Mouse (Mus musculus) olfactory bulb, adult 2 months (tissue): ENCODE measurements around the gene Evx2. TPM values are rescaled to one million over a fixed set of nuclear protein-coding genes. Genes with fewer than 3 reads are reported as not detected.

Experiments used
- H3K27ac ChIP-seq: fragments of 200-500 bp; 2 replicates; pipeline ENCODE4 v1.5.1; 2012; ENCODE audit warnings: low read depth, low read length; ENCODE audit not compliant: insufficient read depth
- H3K4me1 ChIP-seq: fragments of 200-500 bp; 2 replicates; pipeline ENCODE4 v1.6.1; 2012; ENCODE audit warnings: low read length; ENCODE audit not compliant: control insufficient read depth, insufficient read depth
- H3K4me3 ChIP-seq: fragments of 200-500 bp; 2 replicates; pipeline ENCODE4 v1.5.1; 2012; ENCODE audit warnings: mild to moderate bottlenecking, low read depth, low read length, moderate library complexity; ENCODE audit not compliant: insufficient read depth
- CTCF ChIP-seq: fragments of 200-500 bp; IDR thresholded peaks from 2 replicates; pipeline ENCODE4 v1.5.1; 2012; ENCODE audit warnings: low read depth, mild to moderate bottlenecking, low read length, moderate library complexity; ENCODE audit not compliant: insufficient read depth
- POLR2A ChIP-seq: fragments of 200-500 bp; IDR thresholded peaks from 2 replicates; pipeline ENCODE4 v1.6.1; 2012; ENCODE audit warnings: mild to moderate bottlenecking, low read depth, low read length, moderate library complexity; ENCODE audit not compliant: insufficient read depth
- WGBS: fragments of 180-500 bp; shearing (Covaris S2); methylation state at CpG from one replicate; pipeline ENCODE4 v1.1.7; 2018; 5-methylcytosine and 5-hydroxymethylcytosine counted together
- polyA plus RNA-seq: library from polyadenylated mRNA; stranded (reverse); fragments of >200 nt; gene quantifications from 2 replicates; pipeline ENCODE4 v1.2.4, GENCODE M21; 2012; ENCODE audit warnings: low replicate concordance; ENCODE audit not compliant: missing spikeins, insufficient read depth, insufficient read length

Gene Evx2
- polyA plus RNA-seq, 1 experiment = not detected

DNA sequence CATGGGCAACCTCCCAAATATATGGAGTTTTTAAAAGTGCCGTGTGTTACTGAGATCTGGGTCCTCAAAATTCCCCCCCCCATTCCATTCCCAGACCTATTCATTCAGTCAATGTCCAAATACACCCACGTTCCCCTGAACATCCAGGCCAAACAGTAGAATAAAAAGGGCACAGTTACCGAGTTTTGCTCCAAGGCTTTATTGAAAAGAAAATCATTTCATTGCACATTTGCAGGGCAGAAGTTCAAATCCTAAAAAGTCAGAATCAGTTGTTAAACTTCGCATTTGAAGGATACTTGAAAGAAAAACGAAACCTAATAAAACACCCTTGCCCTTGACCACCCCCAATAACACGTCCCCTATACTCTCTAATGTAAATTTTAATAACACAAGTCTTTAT, 43.5 kb upstream of the Evx2 start:
- TF ChIP-seq POLR2A = no peak
- TF ChIP-seq CTCF = no peak
- H3K4me1 ChIP-seq = peaks cover 8% of the 10 kb centered on the region; the same call in 1 of the 2 replicates
- no peak overlapping the region for H3K27ac ChIP-seq
- no peak overlapping the region for H3K4me3 ChIP-seq
- WGBS = 20% methylated on average over 6 of the region's 6 CpGs

DNA sequence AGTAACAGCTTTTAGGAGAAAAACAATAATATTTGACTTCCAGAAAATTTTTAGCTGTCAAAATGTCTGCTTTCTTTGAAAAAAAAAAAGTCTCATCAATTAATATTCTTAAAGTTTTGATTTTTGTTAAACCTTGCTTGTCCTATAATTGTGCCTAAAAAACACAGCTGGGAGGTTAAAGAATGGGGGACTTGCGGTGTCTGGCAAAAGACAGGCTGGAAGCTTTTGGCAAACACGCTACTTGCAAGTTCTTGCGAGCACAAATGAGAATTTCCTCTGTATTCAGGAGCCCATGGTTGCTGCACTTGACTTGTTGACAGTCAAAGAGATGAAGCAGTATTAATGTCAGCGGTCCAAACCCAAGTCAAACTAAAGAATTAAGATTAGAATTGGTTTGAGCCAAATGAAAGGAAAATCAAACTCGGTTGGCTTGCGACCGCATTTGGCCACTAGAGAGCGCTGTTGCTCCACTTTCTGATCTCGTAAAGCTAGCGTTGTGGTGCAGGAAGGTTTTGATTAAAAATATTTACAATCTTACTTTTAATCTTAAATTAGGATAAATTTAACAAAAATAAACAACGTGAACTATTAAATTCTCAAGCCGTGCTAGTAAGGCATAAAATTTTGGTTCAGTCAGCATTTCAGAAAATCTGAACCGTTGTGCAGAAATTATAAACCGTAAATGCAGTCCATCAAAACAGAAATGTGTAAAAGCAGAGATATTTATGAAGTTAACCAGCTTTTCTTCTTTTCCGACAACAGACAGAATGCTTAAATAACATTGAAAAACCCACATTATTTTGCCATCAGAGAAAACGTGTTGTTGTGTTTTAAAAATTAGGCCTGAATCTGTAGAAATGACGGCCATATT, 42.8 kb upstream of the Evx2 start:
- Histone ChIP-seq H3K27ac (no peak overlapping the region), H3K4me1 (peaks cover 8% of the 10 kb centered on the region; the same call in 1 of the 2 replicates), H3K4me3 (no peak overlapping the region)
- WGBS = 13% methylated on average over 17 of the region's 17 CpGs
- TF ChIP-seq POLR2A = no peak
- peak; percentile 39; the same call in 1 of the 2 replicates for TF ChIP-seq CTCF

DNA sequence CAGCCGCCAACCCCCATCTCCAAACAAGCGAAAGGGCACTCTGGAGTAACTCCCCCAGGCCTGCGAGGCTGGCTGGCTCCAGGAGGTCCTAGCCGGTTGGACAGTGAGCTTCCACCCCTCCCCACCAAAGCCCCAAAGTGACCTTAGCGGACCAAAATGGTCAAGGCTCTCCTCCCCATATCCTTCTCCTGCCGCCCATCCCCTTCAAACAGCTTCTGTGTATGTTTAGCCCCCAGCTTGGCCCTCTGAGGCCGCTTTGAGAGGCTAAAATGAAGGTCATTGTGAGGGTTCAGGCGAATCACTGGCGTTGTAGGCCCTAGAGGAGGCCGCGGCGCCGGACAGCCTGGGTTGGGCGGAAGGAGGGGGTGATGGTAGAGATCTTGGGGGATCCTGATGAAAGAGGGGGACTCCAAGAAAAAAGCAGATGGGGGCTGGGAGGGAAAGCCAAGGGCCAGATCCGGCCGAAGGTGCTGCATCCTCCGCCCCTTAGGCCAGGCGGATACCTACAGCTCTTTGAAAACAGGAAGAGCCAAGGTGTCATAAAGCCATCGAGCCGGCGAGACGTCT, 41.3 kb upstream of the Evx2 start:
- H3K4me3 ChIP-seq = no peak overlapping the region
- WGBS = 4% methylated on average over 22 of the region's 22 CpGs

DNA sequence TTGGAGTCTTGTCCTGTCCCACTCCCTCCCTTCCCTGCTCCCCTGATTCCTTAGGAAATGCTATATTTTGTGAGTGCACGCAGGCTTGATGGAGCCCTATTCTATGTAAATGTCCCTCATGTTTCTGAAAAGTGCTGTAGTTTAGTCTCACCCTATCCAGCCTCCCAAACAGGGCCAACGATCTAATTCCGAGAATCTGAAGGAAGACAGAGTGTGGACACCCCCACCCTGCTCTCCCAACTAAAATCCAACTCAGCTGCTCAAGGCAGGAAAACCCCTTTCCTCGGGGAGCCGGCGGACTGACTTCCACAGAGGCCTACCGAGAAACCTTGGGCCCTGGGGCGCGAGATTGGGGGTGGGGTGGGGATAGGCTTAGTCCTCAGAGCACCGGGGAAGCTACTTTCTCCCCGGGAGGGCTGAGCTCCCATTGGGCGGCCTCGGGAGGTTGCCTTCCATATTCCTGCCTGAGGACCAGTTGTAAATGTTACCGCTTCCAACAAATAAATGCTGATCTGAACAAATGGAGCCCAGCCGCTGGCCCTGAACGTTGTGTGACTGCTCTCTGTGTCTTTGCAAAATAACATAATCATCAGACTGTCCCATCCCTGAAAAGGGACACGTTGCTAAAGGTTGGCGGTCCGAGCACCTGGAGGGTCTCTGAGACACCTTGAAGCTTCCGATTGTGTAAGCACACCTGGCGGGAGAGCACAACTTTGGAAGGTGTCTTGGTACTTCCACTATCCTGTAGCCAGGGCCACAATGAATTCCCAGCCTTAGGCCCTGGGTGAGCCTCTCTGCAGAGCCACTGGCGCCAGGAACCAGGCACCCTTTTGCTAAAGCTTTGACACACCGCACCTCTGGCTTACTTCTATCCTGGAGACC, 40.5 kb upstream of the Evx2 start:
- peaks cover 4% of the 10 kb centered on the region; the same call in 1 of the 2 replicates for H3K4me1 ChIP-seq
- WGBS = 5% methylated on average over 23 of the region's 23 CpGs
- no peak for TF ChIP-seq CTCF
- no peak overlapping the region for H3K4me3 ChIP-seq
- no peak overlapping the region for H3K27ac ChIP-seq

More for the DNA sequence above, 41.3 kb upstream of the Evx2 start:
- no peak overlapping the region for H3K27ac ChIP-seq
- TF ChIP-seq POLR2A (no peak), CTCF (no peak)
- H3K4me1 ChIP-seq = peaks cover 6% of the 10 kb centered on the region; the same call in 1 of the 2 replicates

DNA sequence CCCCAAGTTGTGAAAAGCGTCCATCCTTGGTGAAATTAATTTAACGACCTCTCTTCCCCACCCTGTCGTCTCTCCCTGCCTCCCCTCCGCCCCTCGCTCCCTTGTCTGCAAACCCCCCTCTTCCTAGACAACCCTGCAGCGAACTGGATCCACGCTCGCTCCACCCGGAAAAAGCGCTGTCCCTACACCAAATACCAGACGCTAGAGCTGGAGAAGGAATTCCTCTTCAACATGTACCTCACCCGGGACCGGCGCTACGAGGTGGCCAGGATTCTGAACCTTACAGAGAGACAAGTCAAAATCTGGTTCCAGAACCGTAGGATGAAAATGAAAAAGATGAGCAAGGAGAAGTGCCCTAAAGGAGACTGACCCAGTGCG, 39.7 kb upstream of the Evx2 start:
- 5% methylated on average over 17 of the region's 17 CpGs for WGBS
- no peak overlapping the region for H3K27ac ChIP-seq
- no peak overlapping the region for H3K4me3 ChIP-seq
- no peak for TF ChIP-seq CTCF
- TF ChIP-seq POLR2A = no peak
- peaks cover 4% of the 10 kb centered on the region; the same call in 1 of the 2 replicates for H3K4me1 ChIP-seq

DNA sequence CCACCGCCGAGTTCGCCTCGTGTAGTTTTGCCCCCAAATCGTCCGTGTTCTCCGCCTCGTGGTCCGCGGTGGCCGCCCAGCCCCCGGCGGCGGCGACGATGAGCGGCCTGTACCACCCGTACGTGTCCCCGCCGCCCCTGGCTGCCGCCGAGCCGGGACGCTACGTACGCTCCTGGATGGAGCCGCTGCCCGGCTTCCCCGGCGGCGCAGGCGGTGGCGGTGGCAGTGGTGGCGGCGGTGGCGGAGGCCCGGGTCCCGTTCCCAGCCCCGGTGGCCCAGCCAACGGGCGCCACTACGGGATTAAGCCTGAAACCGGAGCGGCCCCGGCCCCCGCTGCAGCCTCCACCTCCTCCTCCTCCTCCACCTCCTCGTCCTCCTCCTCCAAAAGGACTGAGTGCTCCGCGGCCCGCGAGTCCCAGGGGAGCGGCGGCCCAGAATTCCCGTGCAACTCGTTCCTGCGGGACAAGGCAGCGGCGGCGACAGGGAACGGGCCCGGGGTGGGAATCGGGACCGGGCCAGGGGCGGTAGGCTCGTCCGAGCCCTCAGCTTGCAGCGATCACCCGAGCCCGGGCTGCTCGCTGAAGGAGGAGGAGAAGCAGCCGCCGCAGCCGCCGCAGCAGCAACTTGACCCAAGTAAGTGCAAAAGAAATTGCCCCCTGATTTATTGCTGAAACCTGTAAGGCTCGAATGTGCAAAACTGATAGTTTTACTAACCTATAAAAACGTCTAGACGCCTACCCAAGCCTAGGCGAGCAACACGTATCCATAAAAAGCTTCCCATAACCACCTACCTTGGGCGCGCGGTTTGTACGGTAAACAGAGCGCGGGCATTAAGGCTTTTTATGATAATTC, 39.1 kb upstream of the Evx2 start:
- TF ChIP-seq CTCF (no peak), POLR2A (no peak)
- WGBS = 2% methylated on average over 85 of the region's 86 CpGs
- no peak overlapping the region for H3K27ac ChIP-seq
- peaks cover 4% of the 10 kb centered on the region; the same call in 1 of the 2 replicates for H3K4me1 ChIP-seq
- no peak overlapping the region for H3K4me3 ChIP-seq

DNA sequence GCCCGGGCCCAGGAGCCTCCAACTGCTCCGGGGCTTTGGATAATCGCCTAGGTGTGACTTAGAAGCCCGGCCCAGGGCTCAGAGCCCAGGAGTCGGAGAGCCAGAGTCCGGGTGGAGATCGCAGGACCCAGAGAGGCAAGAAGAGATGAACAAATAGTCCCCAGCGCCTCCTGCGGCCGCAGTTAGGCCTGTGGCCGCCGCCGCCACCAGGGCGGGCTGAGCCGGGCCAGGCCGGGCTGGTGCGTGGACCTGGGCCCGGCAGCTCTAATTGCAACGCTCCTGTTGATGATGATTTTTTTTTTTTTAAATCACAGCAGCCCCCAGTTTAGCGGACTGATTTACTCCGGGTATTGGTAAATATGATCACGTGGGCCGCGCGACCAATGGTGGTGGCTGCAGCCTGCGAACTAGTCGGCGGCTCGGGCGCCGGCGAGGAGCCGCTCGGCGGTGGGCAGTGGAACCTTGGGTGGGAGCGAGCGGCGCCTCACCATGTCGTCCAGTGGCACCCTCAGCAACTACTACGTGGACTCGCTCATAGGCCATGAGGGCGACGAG, 38.3 kb upstream of the Evx2 start, which contains the start of gene Hoxd9:
Gene Hoxd9, plus strand, starts transcription at position 161 of the 555 bp plus-strand sequence.
- Histone ChIP-seq H3K27ac (no peak within 1 kb of the TSS), H3K4me1 (peaks cover 4% of the 10 kb centered on the region; the same call in 1 of the 2 replicates), H3K4me3 (no peak within 1 kb of the TSS)
- TF ChIP-seq POLR2A = no peak
- no peak for TF ChIP-seq CTCF
- 1% methylated on average over 43 of the region's 43 CpGs for WGBS
